Mouse (Mus musculus) c-Kit-positive CD71-negative TER-119-negative erythroid progenitor cells, embryonic 14.5 days (primary cell): ENCODE results near the gene Fbxl16.

Experiments used
- DNase-seq: peaks from one replicate; pipeline ENCODE4 v3.0.0-alpha.2; 2013; ENCODE audit warnings: low read depth

Gene Fbxl16

GRCm38 (mm10) chr17:25828712-25829557 lies 20.1 kb downstream of the Fbxl16 start, which contains the start of gene Jmjd8:
Jmjd8 (plus strand) TSS chr17:25828867.
- DNase-seq = peak; percentile 67

DNA sequence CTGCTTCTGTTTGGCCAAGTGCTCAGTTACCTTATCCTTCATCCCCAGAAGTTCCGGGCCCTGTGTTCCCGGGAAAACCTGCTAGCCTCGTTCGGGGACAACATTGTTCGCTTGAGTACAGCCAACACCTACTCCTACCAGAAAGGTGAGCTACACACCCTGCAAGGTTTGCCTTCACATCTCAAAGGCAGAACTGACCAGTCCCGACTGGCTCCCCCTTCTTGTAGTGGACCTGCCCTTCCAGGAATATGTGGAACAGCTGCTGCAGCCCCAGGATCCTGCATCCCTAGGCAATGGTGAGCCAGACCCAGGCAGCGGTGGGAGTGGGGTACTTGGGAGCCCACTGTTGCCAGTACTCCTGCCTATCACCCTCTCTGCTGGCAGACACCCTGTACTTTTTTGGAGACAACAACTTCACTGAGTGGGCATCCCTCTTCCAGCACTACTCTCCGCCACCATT lies 20.7 kb downstream of the Fbxl16 start:
- no peak for DNase-seq

- DNase-seq = no peak
Observed at GRCm38 (mm10) chr17:25830200-25830753, 21.4 kb downstream of the Fbxl16 start.

DNA sequence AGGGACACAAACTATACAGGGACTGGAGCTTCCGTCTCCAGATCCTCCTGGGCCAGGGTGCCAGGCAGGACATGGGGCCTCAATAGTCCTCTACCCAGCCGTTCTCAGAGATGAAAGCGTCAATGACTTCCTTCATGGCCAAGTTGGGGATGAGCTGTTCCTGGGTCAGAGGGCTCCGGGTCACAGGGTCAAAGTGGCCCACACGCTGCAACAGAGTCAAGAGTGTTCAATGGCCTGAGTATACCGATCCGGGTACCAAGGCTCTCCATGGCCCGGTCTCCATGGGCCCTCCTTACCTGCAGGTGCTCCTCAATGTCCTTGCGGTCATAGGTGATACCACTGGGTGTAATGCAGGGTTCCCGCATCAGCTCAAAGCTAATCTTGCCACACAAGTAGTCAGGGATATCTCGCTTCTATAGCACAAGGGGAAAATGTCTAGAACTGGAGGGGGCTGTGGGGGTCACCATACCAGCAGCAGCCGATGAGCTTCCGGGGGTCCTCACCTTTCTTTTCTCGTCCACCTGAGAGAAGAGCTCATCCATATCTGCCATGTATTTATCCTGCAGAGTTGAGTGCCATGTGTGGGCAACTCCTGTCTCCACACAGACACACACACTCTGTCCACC lies 22.0 kb downstream of the Fbxl16 start:
- DNase-seq = no peak

DNA sequence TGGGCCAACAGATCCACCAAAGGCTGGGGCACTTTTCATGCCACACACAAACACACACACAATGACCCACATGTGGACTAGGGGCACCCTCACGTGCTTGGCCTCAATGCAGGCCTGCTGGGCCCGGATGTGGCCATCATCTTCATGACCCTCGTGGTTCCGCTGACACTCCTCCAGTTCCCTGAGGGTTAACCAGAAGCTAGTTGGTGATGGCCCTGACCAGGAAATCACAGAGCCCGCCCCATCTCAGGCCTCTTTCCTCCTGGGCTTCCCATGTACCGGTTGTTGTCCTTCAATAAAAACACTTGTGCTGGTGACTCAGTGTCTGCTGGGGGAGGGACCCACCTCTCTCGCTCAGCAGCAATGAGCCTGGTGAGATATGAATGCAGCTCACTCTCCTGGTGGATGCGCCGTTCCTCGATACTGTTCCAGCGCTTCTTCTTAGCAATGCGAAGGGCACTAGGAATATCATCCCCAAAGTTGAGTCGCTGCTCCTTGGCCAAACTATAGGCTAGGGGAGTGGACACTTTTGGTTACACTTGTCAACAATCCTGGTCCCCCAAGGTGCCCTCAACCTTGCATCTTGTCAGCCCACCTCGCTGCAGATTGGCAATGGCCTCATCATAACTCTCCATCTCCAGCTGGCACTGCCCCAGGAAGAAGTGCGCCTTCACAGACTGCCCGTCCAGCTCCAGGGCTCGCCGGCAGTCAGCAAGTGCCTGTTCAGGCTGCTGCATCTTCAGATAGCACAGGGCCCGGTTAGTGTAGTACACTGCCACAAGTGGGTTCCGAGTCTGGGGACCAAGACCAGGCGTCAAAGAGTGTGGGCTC lies 22.8 kb downstream of the Fbxl16 start:
- DNase-seq = no peak

GRCm38 (mm10) chr17:25832436-25833290 lies 23.8 kb downstream of the Fbxl16 start:
- DNase-seq = peak; percentile 97

DNA sequence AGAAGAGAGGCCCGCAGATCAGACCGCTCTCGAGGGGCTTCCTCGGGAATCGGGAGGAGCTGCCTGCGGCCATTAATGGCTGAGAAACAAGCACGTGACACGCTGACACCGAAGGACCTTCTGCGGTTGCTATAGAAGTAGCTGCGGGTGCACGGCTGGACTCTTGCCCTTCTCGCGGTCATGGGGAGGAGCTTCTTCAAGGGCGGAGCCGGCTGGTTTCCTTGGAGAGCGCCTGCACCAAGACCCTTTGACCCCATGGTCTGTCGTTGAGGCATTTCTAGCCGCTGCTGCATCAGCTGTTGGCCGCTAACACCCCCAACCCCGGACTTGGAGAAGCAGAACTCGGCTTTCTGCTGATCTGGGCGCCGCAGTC lies 24.4 kb downstream of the Fbxl16 start, which contains the start of gene Stub1:
TSS of gene Stub1 (minus strand) at position 114 of the 373 bp plus-strand sequence.
- DNase-seq = peak; percentile 64

GRCm38 (mm10) chr17:25833961-25834594 lies 25.2 kb downstream of the Fbxl16 start:
- no peak for DNase-seq

GRCm38 (mm10) chr17:25834595-25835222 lies 25.8 kb downstream of the Fbxl16 start:
- DNase-seq = no peak

DNA sequence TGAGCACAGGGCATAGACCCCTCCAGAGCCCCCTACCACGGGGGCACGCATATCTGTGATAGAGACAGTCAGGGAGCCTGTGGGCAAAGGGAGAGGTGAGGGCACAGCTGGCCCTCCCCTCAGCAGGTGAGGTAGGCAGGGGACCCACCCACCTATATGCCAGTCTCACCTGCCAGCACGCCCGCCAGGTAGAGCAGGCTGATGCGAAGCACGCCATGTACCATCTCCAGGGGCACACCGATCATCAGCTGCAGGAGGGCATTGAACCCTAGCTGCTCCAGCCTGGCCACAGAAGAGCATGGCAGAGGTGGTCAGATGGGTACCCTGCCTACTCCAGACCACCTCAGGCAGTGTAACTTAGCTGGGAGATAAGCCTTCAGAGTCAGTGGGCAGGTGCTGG lies 26.4 kb downstream of the Fbxl16 start:
- DNase-seq = no peak

DNA sequence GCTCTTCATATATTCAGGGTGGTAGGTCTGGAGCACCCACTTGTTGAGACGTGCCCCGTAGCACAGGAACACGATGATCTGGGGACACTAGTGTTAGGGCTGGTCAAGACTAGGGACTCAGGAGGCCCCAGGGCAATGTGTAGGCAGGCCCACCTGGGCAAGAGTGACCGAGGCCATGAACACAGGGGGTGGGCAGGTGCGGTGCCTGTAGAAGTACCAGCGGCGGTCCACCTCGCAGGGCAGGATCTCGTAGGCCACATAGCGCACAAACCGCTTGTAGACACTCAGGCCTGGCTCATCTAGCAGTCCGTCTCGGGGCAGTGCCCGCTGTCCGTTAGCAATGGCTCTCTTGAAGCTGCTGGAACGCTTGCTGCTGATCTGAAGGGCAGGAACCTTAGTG lies 26.9 kb downstream of the Fbxl16 start:
- no peak for DNase-seq

DNA sequence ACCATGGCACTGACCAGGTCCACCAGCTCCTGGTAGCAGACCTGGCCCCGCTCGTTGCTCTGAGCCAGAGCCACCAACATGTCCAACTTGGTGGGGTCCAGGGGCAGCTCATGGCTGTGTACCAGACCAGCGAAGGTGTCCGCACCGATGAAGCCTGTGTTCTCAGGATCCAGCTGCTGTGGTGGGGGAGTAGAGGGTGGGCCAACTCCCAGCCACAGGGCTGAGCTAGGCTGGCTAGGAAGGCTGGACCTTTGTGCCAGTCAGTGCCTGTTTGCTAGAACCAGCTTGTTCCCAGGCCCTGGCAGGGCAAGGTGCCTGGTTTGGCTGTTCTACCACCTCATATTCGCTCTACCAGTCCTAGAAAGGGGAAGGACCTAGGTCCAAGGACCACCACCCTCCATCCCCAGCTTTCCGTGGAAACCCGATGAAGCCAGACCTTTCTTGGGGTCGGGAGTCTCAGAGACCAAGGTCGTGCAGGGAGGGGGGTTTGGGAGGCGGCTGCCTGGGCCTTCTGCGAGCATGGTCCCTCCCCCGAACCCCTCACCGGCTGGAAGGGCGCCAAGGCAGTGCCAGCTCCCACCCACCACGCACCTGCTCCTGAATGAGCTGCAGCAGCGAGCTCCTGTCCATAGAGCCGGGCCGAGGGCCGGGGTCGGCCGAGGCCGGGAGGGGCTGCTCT lies 27.7 kb downstream of the Fbxl16 start:
- DNase-seq = no peak

DNA sequence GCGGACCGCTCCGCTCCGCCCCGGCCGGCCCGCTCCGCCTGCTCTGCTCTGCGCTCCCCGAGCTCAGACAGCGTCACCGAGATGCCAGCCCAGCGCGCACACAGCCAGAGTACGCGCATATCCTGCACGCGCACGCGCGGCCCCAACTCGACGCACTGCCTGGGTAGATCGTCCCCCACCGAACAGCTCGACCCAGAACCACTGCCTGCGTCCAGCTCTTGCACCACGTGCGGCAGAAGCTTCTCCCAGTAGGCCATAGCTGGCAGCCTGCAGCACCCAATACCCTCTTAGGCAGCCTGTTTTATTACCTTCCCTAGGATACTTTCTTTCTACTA lies 28.2 kb downstream of the Fbxl16 start, which contains the start of gene Rhbdl1:
TSS of gene Rhbdl1 (minus strand) at position 220 of the 335 bp plus-strand sequence.
- no peak for DNase-seq

DNA sequence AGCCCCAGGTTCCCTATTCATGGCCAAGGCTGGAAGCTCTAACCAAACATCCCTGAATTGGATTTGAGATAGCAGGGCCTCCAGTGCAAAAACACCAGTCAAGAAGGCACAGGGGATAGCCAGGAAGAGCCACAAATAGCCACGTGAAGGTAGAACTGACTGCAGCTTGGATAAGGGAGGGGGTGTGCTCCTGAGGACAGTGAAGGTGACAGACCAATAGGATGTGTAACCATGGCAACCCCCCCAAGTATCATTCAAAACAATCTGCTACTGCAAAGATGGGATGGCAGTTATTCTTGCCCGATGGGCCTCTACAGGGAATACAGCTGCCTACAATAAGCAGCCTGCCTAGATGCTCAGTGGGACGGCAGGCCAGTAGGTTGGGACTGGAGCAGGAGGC lies 28.6 kb downstream of the Fbxl16 start:
- no peak for DNase-seq

- no peak for DNase-seq
Observed at GRCm38 (mm10) chr17:25838904-25839303, 30.0 kb downstream of the Fbxl16 start.

GRCm38 (mm10) chr17:25839455-25840235 lies 30.8 kb downstream of the Fbxl16 start:
- no peak for DNase-seq

GRCm38 (mm10) chr17:25840519-25840918 lies 31.6 kb downstream of the Fbxl16 start:
- no peak for DNase-seq

DNA sequence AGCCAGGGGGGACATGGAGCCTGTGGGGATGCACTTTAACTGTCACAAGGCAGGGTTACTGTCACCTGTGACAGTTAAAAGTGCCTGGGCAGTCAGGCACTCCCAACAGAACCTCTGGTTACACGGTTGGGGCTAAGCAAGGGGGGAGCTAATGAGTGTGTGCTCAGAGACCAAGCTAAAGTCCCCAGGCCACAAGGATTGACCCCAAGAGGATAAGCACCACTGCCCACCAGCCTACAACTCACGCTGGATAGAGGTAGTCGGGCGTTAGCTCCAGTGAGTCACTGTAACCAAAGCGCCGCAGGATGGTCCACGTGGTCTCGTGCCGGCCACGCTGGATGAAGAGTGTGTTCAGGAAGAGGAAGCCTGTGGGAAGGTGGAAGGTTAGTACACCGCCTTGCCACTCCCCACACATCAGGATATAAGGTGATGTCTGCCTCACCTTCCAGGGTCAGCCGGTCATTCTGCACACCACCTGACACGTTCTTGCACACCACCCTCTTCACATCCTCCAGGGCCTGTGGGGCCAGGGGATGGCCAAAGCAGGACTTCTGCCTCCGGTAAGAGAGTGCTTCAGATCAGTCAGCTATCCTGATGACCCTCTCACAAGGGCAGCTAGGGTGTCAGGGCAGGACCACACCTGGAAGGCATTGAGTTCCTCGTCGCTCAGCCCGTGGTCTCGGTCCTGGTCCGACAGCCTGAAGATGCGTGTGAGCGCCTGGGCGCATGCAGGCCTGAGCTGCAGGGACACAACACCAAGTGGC lies 32.4 kb downstream of the Fbxl16 start, which contains the start of gene Gm20683:
TSS of gene Gm20683 (minus strand) at position 647 of the 764 bp plus-strand sequence.
- DNase-seq = no peak
